Mouse (Mus musculus) erythroblast, embryonic 14.5 days (primary cell): ENCODE results near the gene Adamts7.

ENCODE experiments used
- GATA1 ChIP-seq: IDR thresholded peaks from 2 replicates; pipeline ENCODE4 v1.6.1; 2012; ENCODE audit warnings: low read length, inconsistent platforms, mixed read lengths
- TAL1 ChIP-seq: IDR thresholded peaks from 3 replicates; pipeline ENCODE4 v1.6.1; 2012; ENCODE audit warnings: low read length, inconsistent platforms, mixed read lengths

- TF ChIP-seq GATA1 (no peak), TAL1 (no peak)
Observed at GRCm38 (mm10) chr9:90235258-90235882, 72.5 kb downstream of the Adamts7 start.
